Comparison of ENCODE assay signal across 11 mouse cellular contexts in genomic region chr1:95450920-95451332, GRCm38 (mm10).
DNase-seq lines count a peak whose midpoint lies in the region; ATAC-seq and TF ChIP-seq lines count a peak whose summit lies in the region.
"Had no signal": no experiment of that assay in that cellular context is flagged by ENCODE, and none has a peak within 500 bp of the region (broad histone marks: within the 10 kb centered on the region; RNA-seq: fewer than 3 reads in every experiment).

No protein-coding gene starts in this region.

- no peak for TF ChIP-seq POLR2A in lung, adult 2 months (IDR thresholded peaks at IDR 0.05; ENCODE audit: borderline replicate concordance, extremely low read depth, low read depth, low read length)

- no peak overlapping the region for H3K4me3 ChIP-seq in lung, adult 2 months (replicated peaks; ENCODE audit: extremely low read depth, low read depth, low read length)
- H3K4me3 ChIP-seq in liver, embryonic 14.5 days (ENCODE audit: insufficient read depth in 1 of 2, low read depth in 2 of 2, low read length in 2 of 2) = no peak overlapping the region

- 0 out of 2 replicates have a peak, but pooled peaks have one; percentile 13 for ATAC-seq in liver, embryonic 14.5 days (ENCODE audit: insufficient read depth)

- H3K27ac ChIP-seq in liver, embryonic 14.5 days = no peak overlapping the region
- H3K27ac ChIP-seq: hindbrain, embryonic 14.5 days had no signal

- no peak for TF ChIP-seq CTCF in lung, adult 2 months (IDR thresholded peaks at IDR 0.05; ENCODE audit: insufficient read depth, low read length)
- TF ChIP-seq CTCF in liver, embryonic 14.5 days (IDR thresholded peaks at IDR 0.05; ENCODE audit: low read depth) = no peak

- no peaks in the 10 kb centered on the region for H3K36me3 ChIP-seq in liver, embryonic 14.5 days (replicated peaks; ENCODE audit: control insufficient read depth, insufficient read depth, low read depth)

- DNase-seq in heart, adult 8-10 months (ENCODE audit: low spot score) = peak; percentile 58
- no peak for DNase-seq in heart, postnatal 4 days
- peak; percentile 34 for DNase-seq in lung, postnatal 25 days (ENCODE audit: low spot score)
- DNase-seq in lung, adult 2 months = no peak
- peak in 2 of 3 experiments; percentile 4 to 23 for DNase-seq in liver, embryonic 14.5 days (ENCODE audit: low read depth in 3 of 3, low spot score in 3 of 3)
- peak; percentile 34 for DNase-seq in skeletal muscle tissue, adult 2 months (ENCODE audit: low read depth, low spot score)
- no peak for DNase-seq in cerebellum, postnatal 25 days
- DNase-seq in thymus, postnatal 36 days = no peak
- DNase-seq: embryo, embryonic 11 days; gastrocnemius, postnatal 14 days had no signal

- no peak overlapping the region for H3K9ac ChIP-seq in liver, embryonic 14.5 days (replicated peaks)
- H3K9ac ChIP-seq: hindbrain, embryonic 14.5 days had no signal

- H3K9me3 ChIP-seq in liver, embryonic 14.5 days (ENCODE audit: control insufficient read depth, low read length) = no peaks in the 10 kb centered on the region

- TF ChIP-seq EP300 in liver, embryonic 14.5 days (IDR thresholded peaks at IDR 0.05; ENCODE audit: low read depth) = no peak

- WGBS in lung, adult 2 months = 52% methylated on average over 4 of the region's 4 CpGs
- 11% methylated on average over 4 of the region's 4 CpGs for WGBS in liver, embryonic 14.5 days (ENCODE audit: insufficient replicate concordance)

- H3K4me2 ChIP-seq in liver, embryonic 14.5 days (ENCODE audit: low read depth) = no peak overlapping the region
- H3K4me2 ChIP-seq: hindbrain, embryonic 14.5 days had no signal

- H3K27me3 ChIP-seq in liver, embryonic 14.5 days (ENCODE audit: control insufficient read depth, insufficient read depth, low read length) = no peaks in the 10 kb centered on the region

- peaks cover 2% of the 10 kb centered on the region; the same call in 1 of the 2 replicates for H3K4me1 ChIP-seq in lung, adult 2 months (ENCODE audit: control insufficient read depth, insufficient read depth, low read length)
- H3K4me1 ChIP-seq in liver, embryonic 14.5 days (replicated peaks; ENCODE audit: control insufficient read depth in 2 of 2, insufficient read depth in 2 of 2, low read length in 1 of 2) = no peaks in the 10 kb centered on the region

Comparison
In these comparisons a context has a peak if more than half of its experiments do, and no peak if none do; other contexts are left out.
1. DNase-seq: peak in heart, adult 8-10 months (single experiment), lung, postnatal 25 days (single experiment), liver, embryonic 14.5 days (2 of 3) and skeletal muscle tissue, adult 2 months (single experiment); none in heart, postnatal 4 days (single experiment), lung, adult 2 months (single experiment), cerebellum, postnatal 25 days (0 of 2) and thymus, postnatal 36 days (0 of 2).